Mouse (Mus musculus): ENCODE results near the gene Fam92b. TPM values are rescaled to one million over a fixed set of nuclear protein-coding genes. Genes with fewer than 3 reads are reported as not detected.
A peak's percentile ranks its signal among the peaks of the same experiment; 100 is the strongest.

Fam92b gene
- polyA plus RNA-seq, 1 experiment, result 0.69 TPM

DNA sequence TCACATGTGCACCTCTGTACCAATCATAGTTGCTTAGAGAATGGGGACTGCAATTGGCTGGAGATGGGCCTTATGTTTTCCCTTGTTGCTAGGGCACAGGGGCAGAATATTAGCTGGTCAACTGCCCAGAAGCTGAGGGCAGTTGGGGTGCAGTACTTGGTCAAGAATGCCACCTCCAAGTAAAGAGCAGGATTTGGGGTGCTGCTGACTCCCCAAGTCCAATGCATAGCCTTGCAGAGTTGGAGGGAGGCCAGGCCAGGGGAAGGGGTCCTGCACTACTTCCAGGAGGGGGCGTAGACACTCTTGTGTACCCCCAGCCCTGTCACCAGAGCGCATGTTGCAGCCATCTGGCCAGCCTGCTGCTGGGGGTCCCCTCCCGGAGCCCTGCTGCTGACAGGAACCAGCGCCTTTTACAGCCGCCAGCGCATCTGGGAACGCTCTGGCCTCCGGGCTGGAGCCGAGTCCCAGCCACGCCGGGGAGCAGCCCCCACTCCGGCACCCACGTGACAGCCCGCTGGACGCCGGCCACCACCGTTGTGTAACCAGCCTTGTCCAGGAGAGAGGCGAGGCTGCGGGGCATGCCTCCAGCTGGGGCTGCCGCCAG is 13.6 kb upstream of the Fam92b start:
- peaks cover 3% of the 10 kb centered on the region; the same call in 1 of the 2 replicates for H3K4me1 ChIP-seq (ENCODE audit: control insufficient read depth, insufficient read depth, low read length)
- TF ChIP-seq POLR2A (IDR thresholded peaks at IDR 0.05; ENCODE audit: extremely low read depth, insufficient read depth, low read length), result no peak
- no peak for TF ChIP-seq CTCF (IDR thresholded peaks at IDR 0.05; ENCODE audit: extremely low read depth, insufficient read depth, low read length)
- peak overlapping the region; percentile 84 for H3K27ac ChIP-seq (ENCODE audit: insufficient read depth, low read length)
- no peak overlapping the region for H3K4me3 ChIP-seq (ENCODE audit: insufficient read depth, low read length)

DNA sequence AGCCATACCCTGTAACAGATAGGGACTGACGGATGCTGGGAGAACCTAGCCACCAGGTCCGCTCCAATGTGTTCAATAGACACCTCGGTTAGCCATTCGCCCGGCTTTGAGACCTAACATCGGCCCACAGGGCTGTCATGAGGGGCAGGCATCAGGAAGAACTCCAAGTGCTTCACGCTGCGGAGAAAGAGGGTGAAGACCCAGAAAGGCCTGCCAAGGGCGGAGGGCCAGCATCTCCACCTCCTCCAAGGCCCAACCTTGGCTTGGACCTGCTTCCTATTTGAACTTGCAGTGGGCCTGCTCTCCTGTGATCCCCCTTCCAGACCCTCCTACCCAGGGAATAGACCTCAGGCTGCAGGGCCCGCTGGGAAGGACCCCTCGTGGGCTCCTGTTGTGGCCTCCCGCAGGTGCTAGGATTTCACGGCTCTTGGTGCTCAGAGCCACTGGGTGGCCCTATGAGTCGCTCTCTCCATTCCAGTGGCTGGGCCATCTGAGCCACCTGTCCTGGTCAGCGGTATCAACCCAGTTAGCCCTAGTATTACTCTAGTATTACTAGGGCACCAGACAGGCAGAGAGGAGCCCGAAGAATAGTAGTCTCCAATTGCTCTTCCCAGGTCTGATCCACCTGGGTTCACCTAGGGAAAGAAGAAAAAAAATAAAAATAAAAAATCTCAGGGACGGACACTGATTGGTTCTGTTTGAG is 13.0 kb upstream of the Fam92b start:
- Histone ChIP-seq H3K27ac (ENCODE audit: insufficient read depth, low read length) (no peak overlapping the region), H3K4me3 (ENCODE audit: insufficient read depth, low read length) (no peak overlapping the region)
- TF ChIP-seq CTCF (IDR thresholded peaks at IDR 0.05; ENCODE audit: extremely low read depth, insufficient read depth, low read length) (no peak), POLR2A (IDR thresholded peaks at IDR 0.05; ENCODE audit: extremely low read depth, insufficient read depth, low read length) (no peak)

DNA sequence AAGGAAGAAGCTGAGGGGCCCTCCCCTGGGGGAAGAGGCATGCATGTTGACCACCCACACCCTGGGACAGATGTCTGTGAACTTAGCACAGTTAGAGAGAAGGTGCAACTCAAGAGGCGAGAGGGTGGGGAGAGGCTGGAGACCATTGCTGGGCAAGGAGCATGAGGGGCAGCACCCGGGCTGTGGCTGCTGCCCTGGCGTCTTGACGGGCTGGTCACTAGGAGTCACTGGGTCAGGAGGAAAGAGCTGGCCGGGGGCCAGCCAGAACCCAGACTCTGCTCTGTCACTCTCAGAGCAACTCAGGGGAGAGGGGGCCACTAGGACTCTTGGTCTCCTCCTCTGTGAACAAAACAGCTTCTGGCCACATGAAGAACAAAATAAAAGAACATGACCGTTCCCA is 12.2 kb upstream of the Fam92b start:
- no peak for TF ChIP-seq CTCF (IDR thresholded peaks at IDR 0.05; ENCODE audit: extremely low read depth, insufficient read depth, low read length)
- no peak for TF ChIP-seq POLR2A (IDR thresholded peaks at IDR 0.05; ENCODE audit: extremely low read depth, insufficient read depth, low read length)
- Histone ChIP-seq H3K4me3 (ENCODE audit: insufficient read depth, low read length) (no peak overlapping the region), H3K4me1 (ENCODE audit: control insufficient read depth, insufficient read depth, low read length) (peaks cover 5% of the 10 kb centered on the region; the same call in 1 of the 2 replicates), H3K27ac (ENCODE audit: insufficient read depth, low read length) (no peak overlapping the region)

More for the DNA sequence above, 13.0 kb upstream of the Fam92b start:
- H3K4me1 ChIP-seq (ENCODE audit: control insufficient read depth, insufficient read depth, low read length), result peaks cover 5% of the 10 kb centered on the region; the same call in 1 of the 2 replicates

DNA sequence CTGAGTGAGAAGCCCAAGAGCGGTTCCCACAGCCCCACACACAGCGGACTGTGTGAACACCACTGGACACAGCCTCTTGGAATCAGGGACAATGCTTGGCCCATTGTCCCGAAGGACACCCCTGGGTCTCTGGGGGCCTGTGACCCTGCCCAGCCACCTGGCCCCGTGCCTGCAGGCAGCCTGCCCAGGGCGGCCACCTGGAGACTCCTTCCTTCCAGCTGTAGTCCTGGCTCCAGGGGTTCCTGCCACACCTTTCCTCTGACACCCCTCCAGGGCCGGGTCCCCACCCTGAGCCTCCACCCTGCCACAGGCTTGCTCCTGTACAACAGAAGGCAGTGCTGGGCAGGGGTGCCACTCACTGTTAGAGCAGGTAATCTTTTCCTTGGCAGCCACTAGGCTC is 11.2 kb upstream of the Fam92b start:
- no peak overlapping the region for H3K4me3 ChIP-seq (ENCODE audit: insufficient read depth, low read length)
- H3K4me1 ChIP-seq (ENCODE audit: control insufficient read depth, insufficient read depth, low read length), result peaks cover 5% of the 10 kb centered on the region; the same call in 1 of the 2 replicates
- TF ChIP-seq POLR2A (IDR thresholded peaks at IDR 0.05; ENCODE audit: extremely low read depth, insufficient read depth, low read length), result no peak
- no peak overlapping the region for H3K27ac ChIP-seq (ENCODE audit: insufficient read depth, low read length)

DNA sequence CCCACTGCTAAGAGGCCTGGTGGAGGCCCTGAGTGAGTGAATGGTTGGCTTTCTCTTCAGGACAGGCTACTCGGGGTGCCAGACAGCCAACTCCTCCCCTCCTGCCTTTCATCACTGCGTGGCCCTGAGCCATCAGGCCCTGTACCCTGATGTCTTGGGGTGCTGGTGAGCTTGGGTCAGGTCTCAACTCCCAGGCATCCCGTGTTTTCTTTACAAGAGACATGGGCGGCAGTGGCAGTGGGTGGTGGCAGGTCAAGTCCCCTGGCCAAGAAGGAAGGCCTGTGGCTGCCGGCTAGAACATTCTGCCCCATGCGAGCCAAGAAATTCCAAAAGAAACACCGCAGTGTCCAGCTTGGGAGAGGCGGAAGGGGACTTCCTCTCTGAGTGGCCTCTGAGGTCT is 9.2 kb upstream of the Fam92b start:
- peaks cover 5% of the 10 kb centered on the region; the same call in 1 of the 2 replicates for H3K4me1 ChIP-seq (ENCODE audit: control insufficient read depth, insufficient read depth, low read length)
- TF ChIP-seq POLR2A (IDR thresholded peaks at IDR 0.05; ENCODE audit: extremely low read depth, insufficient read depth, low read length), result no peak
- no peak for TF ChIP-seq CTCF (IDR thresholded peaks at IDR 0.05; ENCODE audit: extremely low read depth, insufficient read depth, low read length)
- H3K27ac ChIP-seq (ENCODE audit: insufficient read depth, low read length), result no peak overlapping the region

DNA sequence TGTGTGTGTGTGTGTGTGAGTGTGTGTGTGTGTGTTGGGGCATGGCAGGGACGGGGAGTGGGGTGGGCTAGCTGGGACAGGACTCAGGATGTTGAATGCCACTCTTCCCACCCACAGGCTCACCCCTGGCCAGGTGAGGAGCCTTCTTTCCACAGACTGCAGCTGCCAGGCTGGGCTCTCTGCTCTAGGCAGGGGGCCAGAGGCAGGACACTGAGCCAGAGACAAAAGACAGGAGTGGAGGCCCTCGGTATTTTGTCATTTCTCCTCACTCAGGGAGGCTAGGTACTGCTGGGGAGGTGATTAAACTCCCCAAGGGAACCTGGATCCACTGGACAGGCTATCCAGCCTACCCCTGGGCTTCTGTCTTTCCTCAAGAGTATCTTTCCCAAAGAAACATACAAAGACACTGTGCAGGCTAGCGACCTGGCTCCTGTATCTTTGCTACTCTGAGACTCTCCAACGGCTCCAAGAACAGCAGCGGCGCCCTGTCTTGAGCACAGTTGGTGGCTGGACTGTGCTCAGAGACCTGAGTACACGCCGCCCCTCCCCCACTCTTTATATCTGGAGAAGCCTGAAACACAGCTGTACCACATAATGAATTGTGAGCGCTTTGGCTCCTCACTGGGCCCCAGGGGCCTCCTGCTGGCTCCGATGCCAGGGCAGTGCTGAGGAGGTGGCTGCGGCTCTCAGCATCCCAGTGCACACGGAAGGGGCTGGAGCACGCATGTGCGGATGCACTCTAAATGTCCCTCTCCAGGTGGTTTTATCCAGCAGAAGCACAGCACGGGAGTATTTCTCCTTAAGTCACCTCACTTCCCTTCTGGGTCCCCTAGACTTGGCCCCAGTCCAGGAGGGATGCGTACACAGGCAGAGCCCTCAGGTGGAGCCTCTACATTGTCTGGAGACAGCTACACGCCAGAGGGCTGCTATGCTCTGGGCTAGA is 7.9 kb upstream of the Fam92b start:
- peaks cover 3% of the 10 kb centered on the region; the same call in 1 of the 2 replicates for H3K4me1 ChIP-seq (ENCODE audit: control insufficient read depth, insufficient read depth, low read length)
- H3K27ac ChIP-seq (ENCODE audit: insufficient read depth, low read length), result no peak overlapping the region
- no peak overlapping the region for H3K4me3 ChIP-seq (ENCODE audit: insufficient read depth, low read length)
- TF ChIP-seq POLR2A (IDR thresholded peaks at IDR 0.05; ENCODE audit: extremely low read depth, insufficient read depth, low read length) (no peak), CTCF (IDR thresholded peaks at IDR 0.05; ENCODE audit: extremely low read depth, insufficient read depth, low read length) (no peak)

More for the DNA sequence above, 9.2 kb upstream of the Fam92b start:
- no peak overlapping the region for H3K4me3 ChIP-seq (ENCODE audit: insufficient read depth, low read length)

DNA sequence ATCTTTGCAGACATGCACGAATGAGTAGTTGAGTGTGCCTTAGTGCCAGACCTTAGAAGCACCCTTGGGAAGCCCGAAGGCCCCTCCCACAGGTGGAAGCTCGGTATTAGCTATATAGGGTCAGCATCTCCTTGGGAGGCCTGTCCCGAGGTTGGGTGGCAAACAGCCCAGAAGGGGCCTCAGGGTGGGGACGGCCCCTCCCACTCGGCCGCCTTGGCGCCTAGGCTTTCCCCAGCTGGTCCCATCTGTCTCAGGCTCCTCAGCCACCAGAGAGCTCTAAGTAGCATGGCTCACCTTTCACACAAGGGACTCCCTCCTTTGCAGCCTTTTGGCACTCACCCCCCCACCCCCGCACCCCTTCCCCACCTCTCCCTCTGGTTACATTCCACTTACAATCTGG is 7.1 kb upstream of the Fam92b start:
- Histone ChIP-seq H3K4me1 (ENCODE audit: control insufficient read depth, insufficient read depth, low read length) (peaks cover 3% of the 10 kb centered on the region; the same call in 1 of the 2 replicates), H3K27ac (ENCODE audit: insufficient read depth, low read length) (no peak overlapping the region), H3K4me3 (ENCODE audit: insufficient read depth, low read length) (no peak overlapping the region)
- TF ChIP-seq CTCF (IDR thresholded peaks at IDR 0.05; ENCODE audit: extremely low read depth, insufficient read depth, low read length), result no peak
- TF ChIP-seq POLR2A (IDR thresholded peaks at IDR 0.05; ENCODE audit: extremely low read depth, insufficient read depth, low read length), result no peak

DNA sequence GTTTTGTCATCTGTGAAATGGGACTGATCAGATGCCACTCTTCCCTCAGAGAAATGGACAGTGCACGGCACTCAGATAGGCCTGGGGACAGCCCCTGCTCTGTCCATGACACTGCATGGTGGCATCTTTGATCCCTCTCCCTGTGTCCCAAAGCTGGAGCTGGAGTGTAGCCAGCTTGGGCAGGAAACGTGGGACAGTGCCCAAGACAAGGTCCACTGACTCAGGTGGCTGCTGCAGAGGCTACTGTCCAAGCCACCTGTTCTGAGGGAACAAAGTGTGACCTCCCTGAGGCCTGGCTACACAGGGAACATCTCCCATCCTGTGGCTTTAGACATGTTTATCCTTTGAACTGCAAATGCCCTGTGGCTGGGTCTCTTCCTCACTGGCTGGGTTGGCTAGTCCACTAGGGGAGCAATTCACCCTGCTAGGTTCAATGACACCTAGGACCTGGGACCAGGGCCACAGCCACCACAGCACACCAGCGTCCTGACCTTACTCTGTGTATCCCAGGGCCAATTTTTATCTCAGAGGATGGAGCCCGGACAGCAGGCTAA is 4.7 kb upstream of the Fam92b start:
- Histone ChIP-seq H3K4me1 (ENCODE audit: control insufficient read depth, insufficient read depth, low read length) (peaks cover 7% of the 10 kb centered on the region), H3K4me3 (ENCODE audit: insufficient read depth, low read length) (no peak overlapping the region), H3K27ac (ENCODE audit: insufficient read depth, low read length) (no peak overlapping the region)
- TF ChIP-seq POLR2A (IDR thresholded peaks at IDR 0.05; ENCODE audit: extremely low read depth, insufficient read depth, low read length) (no peak), CTCF (IDR thresholded peaks at IDR 0.05; ENCODE audit: extremely low read depth, insufficient read depth, low read length) (no peak)

DNA sequence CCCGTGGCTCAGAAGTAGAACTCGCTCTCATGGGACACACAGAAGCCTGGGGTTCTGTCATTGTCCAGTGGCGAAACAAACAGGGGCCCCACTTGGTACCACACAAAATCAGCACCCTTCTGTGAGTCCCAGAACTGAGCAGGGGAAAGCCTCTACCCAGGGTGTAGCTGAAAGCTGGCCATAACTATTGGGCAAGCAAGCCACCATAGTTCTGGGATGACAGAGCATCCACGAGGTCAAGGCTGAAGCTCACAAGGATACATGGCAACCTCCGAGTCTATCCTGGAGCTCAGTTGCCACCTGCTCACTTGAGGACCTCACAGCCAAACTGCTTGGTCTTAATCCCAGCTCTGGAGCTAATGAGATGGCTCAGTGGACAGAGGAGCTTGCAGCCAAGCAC is 4.0 kb upstream of the Fam92b start:
- no peak overlapping the region for H3K4me3 ChIP-seq (ENCODE audit: insufficient read depth, low read length)
- no peak overlapping the region for H3K27ac ChIP-seq (ENCODE audit: insufficient read depth, low read length)
- no peak for TF ChIP-seq CTCF (IDR thresholded peaks at IDR 0.05; ENCODE audit: extremely low read depth, insufficient read depth, low read length)
- TF ChIP-seq POLR2A (IDR thresholded peaks at IDR 0.05; ENCODE audit: extremely low read depth, insufficient read depth, low read length), result no peak
- peaks cover 8% of the 10 kb centered on the region for H3K4me1 ChIP-seq (ENCODE audit: control insufficient read depth, insufficient read depth, low read length)
